Mouse (Mus musculus) heart, adult 11 months (tissue): Measurements from ENCODE around the gene Wipf2.

Experiments used
- DNase-seq: peaks from one replicate; pipeline ENCODE4 v3.0.0; 2022

Gene Wipf2

GRCm38 (mm10) chr11:98863028-98863750 is at the start of gene Wipf2:
Gene Wipf2, plus strand, starts transcription at chr11:98863638.
- DNase-seq: peak; percentile 99

- DNase-seq: peak; percentile 88
These were observed 46.7 kb upstream of the Wipf2 start for GRCm38 (mm10) chr11:98816706-98817239.

DNA sequence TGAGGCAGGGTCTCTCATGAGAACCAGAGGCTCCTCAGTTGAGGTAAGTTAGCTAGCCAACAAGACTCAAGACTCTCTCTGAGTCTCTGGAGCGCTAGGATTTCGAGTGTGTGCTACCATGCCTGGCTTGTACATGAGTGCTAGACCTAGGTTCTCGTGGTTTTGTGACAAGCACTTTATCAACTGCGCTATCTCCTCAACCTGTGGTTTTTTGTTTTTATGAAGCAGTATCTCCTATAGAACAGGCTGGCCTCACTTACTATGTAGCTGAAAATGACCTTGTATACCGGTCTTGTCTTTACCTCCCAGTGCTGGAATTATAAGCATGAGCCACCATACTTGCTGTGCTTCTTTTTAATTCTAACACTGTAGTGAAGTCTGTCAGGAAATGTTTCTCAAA is 42.5 kb upstream of the Wipf2 start:
- DNase-seq: no peak

- DNase-seq: peak; percentile 88
These were observed 37.4 kb upstream of the Wipf2 start for GRCm38 (mm10) chr11:98826071-98826470.

GRCm38 (mm10) chr11:98827877-98828276 is 35.6 kb upstream of the Wipf2 start:
- DNase-seq: no peak

DNA sequence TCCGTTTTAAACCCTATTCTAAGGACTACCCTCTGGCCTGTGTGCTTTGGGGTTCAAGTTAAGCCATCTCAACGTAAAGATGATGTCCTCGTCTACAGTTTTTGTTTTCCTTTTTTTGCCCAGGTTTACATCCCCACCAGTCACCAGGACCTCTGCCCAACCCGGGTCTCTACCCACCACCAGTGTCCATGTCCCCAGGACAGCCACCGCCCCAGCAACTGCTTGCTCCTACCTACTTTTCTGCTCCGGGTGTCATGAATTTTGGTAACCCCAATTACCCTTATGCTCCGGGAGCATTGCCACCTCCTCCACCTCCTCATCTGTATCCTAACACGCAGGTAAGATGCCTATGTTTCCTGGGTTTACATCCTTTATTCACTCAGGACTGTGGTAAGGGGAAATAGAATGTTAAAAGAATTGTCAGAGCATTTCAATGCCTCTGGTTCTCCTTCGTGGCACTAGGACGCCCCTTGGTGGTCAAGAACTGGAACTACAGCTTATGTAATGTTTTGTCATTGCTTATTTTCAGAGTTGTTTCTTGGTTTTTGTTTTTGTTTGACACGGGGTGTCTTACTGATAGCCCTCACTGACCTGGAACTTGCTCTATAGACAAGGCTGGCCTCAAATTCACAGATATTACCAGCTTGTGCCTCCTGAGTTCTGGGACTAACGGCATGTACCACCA is 34.2 kb upstream of the Wipf2 start:
- DNase-seq: peak; percentile 91

GRCm38 (mm10) chr11:98829875-98830274 is 33.6 kb upstream of the Wipf2 start:
- no peak for DNase-seq

- no peak for DNase-seq
These were observed 28.1 kb upstream of the Wipf2 start for GRCm38 (mm10) chr11:98835296-98835695.

GRCm38 (mm10) chr11:98835725-98836124 is 27.7 kb upstream of the Wipf2 start:
- DNase-seq: peak; percentile 89

GRCm38 (mm10) chr11:98836128-98836527 is 27.3 kb upstream of the Wipf2 start:
- DNase-seq: peak; percentile 89

DNA sequence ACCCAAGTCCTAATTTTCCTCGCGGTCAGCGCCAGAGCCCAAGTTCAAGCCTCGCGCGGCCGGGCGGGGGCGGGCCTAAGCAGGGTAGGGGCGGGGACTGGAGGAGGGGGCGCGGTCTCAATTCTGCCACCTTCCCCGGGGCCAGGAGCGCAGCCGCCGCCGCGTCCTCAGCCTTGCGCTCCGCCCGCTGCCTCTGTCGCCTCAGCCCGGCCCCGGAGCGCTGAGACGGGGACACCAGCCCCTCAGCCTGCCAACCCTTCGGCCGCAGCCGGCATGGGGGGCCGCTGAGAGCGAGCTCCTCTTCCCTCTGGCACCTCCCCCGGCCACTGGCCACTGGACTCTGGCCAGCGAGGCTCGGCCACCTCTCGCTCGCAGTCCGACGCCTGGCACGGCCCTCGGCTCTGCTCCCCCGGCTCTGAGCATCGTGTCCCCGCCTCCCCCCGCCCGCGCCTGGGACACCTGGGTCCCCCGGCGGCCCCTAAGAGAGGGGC is 26.7 kb upstream of the Wipf2 start, which contains the start of gene Rapgefl1:
Gene Rapgefl1, plus strand, starts transcription at position 135 of the 491 bp plus-strand sequence.
- peak; percentile 97 for DNase-seq

DNA sequence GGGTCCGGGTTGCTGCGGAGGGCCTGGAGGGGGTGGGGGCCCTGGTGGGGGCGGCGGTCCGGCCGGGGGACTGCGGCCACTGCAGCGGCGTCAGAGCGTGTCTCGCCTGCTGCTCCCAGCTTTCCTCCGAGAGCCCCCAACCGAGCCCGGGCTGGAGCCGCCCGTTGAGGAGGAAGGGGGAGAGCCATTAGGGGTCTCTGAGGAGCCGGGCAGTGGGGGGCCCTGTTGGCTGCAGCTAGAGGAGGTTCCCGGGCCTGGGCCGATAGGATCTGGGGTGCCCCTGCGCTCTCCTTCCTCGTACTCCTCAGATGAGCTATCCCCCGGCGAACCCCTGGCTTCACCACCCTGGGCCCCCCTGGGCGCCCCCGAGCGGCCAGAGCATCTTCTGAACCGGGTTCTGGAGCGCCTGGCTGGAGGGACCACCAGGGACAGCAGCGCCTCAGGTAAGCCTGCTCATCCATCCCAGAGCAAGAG is 26.2 kb upstream of the Wipf2 start:
- peak; percentile 92 for DNase-seq

DNA sequence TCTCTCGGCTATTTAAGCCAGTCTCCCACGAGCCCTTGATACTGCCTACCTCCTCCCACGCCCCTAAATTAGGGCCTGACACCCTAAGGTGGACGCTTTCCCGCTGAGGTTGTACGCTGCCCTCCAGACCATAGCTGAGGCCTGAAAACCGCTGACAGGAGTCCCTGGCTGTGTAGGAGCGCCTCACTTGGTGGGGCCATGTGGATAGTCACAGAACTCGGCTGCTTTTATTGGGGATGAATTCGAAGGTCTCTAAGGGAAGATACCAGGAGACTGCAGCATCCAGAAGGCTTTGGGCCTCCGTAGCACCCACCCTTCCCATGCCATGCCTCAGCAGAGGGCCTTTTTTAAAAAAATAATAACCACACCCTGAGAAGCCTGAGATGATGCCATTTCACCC is 25.5 kb upstream of the Wipf2 start:
- DNase-seq: peak; percentile 90

DNA sequence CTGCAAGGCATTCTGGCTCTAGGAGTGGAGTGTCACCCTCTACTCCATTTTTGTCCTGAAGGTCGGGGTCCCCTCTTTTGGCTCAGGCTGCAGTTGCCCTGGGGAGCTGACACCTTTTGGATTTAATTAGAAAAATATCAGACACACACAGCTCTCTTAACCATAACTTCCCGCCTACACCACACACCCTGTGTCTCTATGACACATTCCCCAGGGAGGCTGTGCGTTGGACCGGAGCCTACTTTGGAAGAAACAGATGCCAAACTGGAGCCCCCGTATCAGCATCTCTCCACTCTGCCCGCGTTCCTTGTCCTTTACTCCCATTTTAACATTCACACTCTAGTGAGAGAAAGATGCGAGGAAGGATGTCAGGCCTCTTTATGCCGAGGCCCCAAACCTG is 24.9 kb upstream of the Wipf2 start:
- no peak for DNase-seq

DNA sequence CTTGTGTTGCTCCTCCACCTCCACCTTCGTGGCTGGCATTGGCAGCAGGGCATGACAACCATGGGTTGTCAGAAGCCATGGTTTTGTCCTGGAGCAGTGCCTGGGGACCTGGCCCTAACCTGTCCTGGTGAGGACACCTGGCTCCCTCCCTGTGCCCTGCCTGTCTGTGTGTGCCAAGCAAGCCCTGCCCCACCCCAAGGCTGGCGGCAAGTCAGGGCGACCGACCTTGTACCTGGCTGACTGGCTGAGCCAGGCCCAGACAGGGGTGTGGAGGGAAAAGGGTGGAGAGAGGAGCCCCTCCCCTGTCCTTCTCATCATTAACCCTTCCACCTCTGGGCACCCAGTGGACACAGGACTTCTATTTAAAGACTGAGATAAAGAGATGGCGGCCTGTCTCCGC is 24.0 kb upstream of the Wipf2 start:
- peak; percentile 91 for DNase-seq

DNA sequence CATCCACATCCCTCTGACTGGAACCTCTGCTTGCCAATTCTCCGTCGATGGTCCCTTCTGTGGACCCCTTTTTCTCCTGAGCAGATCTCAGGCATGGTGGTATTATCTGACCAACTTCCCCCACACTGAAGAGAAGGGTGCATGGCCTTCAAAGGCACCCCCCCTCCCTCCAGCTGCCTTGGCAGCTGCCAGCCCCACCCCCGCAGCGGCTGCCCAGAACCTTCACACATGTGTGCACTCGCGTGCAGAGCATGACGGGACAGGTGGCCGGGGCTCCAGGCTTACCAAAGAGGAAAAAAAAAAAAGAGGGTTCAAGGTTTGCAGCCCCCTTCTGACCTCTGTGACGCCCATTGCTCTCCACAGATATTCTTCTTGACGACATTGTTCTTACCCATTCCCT is 23.5 kb upstream of the Wipf2 start:
- no peak for DNase-seq

- no peak for DNase-seq
These were observed 17.4 kb upstream of the Wipf2 start for GRCm38 (mm10) chr11:98846016-98846415.

DNA sequence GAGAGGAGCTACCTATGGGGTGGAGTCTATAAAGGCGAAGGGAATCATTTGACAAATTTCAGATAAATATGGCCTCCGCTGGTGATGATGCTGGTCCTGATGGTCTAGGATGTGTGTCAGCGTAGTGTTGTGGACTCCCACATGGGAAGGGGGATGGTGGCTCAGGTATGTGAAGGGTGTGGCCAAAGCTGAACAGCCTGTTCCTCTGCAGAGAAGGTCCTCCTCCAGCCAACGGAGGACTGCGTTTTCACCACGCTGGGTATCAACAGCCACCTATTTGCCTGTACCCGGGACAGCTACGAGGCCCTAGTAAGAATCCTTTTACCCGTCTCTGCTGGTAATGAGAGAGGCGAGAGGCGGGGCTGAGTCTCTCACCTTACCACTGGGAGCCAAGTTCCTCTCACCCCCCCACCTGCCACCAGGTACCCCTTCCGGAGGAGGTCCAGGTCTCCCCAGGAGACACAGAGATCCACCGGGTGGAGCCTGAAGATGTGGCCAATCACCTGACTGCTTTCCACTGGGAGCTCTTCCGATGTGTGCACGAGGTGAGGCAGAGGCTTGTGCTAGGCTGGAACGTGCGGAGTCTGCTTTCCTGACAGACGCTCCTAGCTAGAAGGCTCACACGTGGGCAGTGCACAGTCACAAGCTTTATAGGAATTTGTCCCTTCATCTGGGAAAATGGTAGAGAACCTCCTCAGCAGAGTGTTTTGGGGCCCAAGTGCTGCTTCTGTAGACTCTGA is 16.4 kb upstream of the Wipf2 start:
- no peak for DNase-seq

DNA sequence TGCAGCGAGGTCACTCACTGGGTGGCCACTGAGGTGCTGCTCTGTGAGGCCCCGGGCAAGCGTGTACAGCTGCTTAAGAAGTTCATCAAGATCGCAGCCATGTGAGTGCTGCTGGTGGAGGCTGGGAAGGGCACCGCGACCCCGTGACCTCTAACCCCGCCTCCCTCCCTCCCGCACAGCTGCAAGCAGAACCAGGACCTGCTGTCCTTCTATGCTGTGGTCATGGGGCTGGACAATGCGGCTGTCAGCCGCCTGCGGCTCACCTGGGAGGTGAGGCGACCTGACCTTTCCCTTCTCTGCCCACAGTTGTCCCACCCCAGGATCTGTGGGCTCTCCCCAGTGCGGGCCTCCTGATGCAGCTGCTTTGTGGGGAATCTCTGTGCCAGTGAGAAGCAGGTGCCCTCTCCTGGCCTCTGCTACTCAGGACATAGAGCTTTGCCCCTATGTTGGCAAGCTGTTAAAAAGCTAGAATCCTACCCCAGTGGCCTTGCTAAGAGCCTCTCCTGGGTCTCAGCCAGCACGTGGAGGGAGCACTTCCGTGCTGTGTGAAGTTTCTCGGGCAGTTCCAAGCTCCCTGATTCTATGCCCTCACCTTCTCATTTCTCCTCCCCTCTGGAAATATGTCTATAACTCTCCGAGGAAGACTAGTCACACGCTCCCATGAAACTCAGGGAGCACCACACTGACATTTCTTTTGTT is 14.1 kb upstream of the Wipf2 start:
- DNase-seq: no peak

GRCm38 (mm10) chr11:98850100-98851093 is 13.0 kb upstream of the Wipf2 start:
- no peak for DNase-seq

DNA sequence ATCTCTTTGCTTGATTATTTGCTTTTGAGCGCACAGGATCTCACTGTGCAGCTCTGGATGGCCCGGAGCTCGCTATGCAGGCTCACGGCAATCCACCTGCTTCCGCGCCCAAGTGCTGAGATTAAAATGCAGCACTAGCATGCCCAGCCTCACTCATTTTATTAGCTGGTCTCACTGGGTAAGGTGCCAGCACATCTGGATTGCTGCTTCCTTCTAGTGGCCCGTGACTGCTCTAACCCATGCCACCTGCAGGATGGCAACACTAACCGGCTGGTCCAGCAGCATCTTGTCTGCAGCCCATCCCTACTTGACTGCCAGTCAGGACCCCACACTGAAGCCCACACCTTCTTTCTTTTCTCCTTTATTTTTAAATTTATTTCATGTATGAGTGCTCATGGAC is 9.3 kb upstream of the Wipf2 start:
- DNase-seq: no peak
